Mouse (Mus musculus) testis, adult 10 weeks (tissue): ENCODE results near the gene Tmx4. TPM values are rescaled to one million over a fixed set of nuclear protein-coding genes. Genes with fewer than 3 reads are reported as not detected.

Experiments used
- polyA plus RNA-seq: library from polyadenylated mRNA; stranded (reverse); fragments of 350-450 nt; fragmentation: Illumina TruSeq; extraction: RNeasy Lipid Tissue Mini Kit (QIAGEN cat#74804); gene quantifications from one replicate; pipeline ENCODE4 v1.2.3, GENCODE M21; 2014; ENCODE audit warnings: low read depth, low replicate concordance

Gene Tmx4
- polyA plus RNA-seq: 53.9 TPM

GRCm38 (mm10) chr2:134643514-134644300 is at the start of gene Tmx4:
Gene Tmx4 (minus strand): TSS chr2:134644145.

GRCm38 (mm10) chr2:134554221-134554727 is 89.7 kb downstream of the Tmx4 start, which contains the start of gene Hao1:
Gene Hao1 (minus strand): TSS chr2:134554368.

Other genes starting within 250 kb of the Tmx4 start
- 0.87 TPM for gene Hao1, start 89.8 kb downstream of the Tmx4 start, polyA plus RNA-seq
- 5.0 TPM for gene Plcb1, start 141.9 kb upstream of the Tmx4 start, polyA plus RNA-seq